Mouse (Mus musculus): Measurements from ENCODE around the gene Pard3b. TPM values are rescaled to one million over a fixed set of nuclear protein-coding genes. Genes with fewer than 3 reads are reported as not detected.
"Not testable (repeated sequence)": the region's sequence is repeated elsewhere in the genome, so short reads cannot be mapped to it uniquely, and the experiment has no call there.

Gene Pard3b
- polyA plus RNA-seq, 1 experiment from 2014 or later, result 25.5 TPM

GRCm38 (mm10) chr1:62566596-62566995 is 928.0 kb downstream of the Pard3b start:
- H3K4me2 ChIP-seq (replicated peaks), result no peak overlapping the region
- no peak for ATAC-seq (ENCODE audit: insufficient number of reproducible peaks, insufficient read depth, low FRiP score, low TSS enrichment)
- no peaks in the 10 kb centered on the region for H3K27me3 ChIP-seq
- peaks cover 21% of the 10 kb centered on the region for H3K4me1 ChIP-seq
- no peak overlapping the region for H3K27ac ChIP-seq
- WGBS, result 19% methylated on average over 4 of the region's 4 CpGs
- no peaks in the 10 kb centered on the region for H3K36me3 ChIP-seq
- no peak overlapping the region for H3K4me3 ChIP-seq
- H3K9ac ChIP-seq, result no peak overlapping the region
- no peaks in the 10 kb centered on the region for H3K9me3 ChIP-seq

- peaks cover 5% of the 10 kb centered on the region; the same call in 1 of the 2 replicates for H3K4me1 ChIP-seq
- no peak for ATAC-seq (ENCODE audit: insufficient number of reproducible peaks, insufficient read depth, low FRiP score, low TSS enrichment)
- H3K4me3 ChIP-seq, result no peak overlapping the region
- no peaks in the 10 kb centered on the region for H3K9me3 ChIP-seq
- H3K27ac ChIP-seq, result no peak overlapping the region
- no peaks in the 10 kb centered on the region for H3K36me3 ChIP-seq
- no peak overlapping the region for H3K9ac ChIP-seq
- no peak overlapping the region for H3K4me2 ChIP-seq (replicated peaks)
- 76% methylated on average over 3 of the region's 3 CpGs for WGBS
- H3K27me3 ChIP-seq, result no peaks in the 10 kb centered on the region
Measured at GRCm38 (mm10) chr1:62576939-62577590, 938.4 kb downstream of the Pard3b start.

GRCm38 (mm10) chr1:62579024-62579765 is 940.6 kb downstream of the Pard3b start:
- 63% methylated on average over 7 of the region's 7 CpGs for WGBS
- Histone ChIP-seq H3K4me1 (peaks cover 5% of the 10 kb centered on the region; the same call in 1 of the 2 replicates), H3K9ac (no peak overlapping the region), H3K4me2 (replicated peaks) (no peak overlapping the region), H3K9me3 (no peaks in the 10 kb centered on the region), H3K27me3 (no peaks in the 10 kb centered on the region), H3K27ac (no peak overlapping the region), H3K4me3 (no peak overlapping the region), H3K36me3 (no peaks in the 10 kb centered on the region)
- ATAC-seq (ENCODE audit: insufficient number of reproducible peaks, insufficient read depth, low FRiP score, low TSS enrichment), result no peak

- Histone ChIP-seq H3K9me3 (no peaks in the 10 kb centered on the region), H3K27ac (no peak overlapping the region), H3K4me3 (no peak overlapping the region), H3K4me2 (replicated peaks) (no peak overlapping the region), H3K36me3 (no peaks in the 10 kb centered on the region), H3K9ac (no peak overlapping the region), H3K27me3 (no peaks in the 10 kb centered on the region), H3K4me1 (peaks cover 9% of the 10 kb centered on the region; the same call in 1 of the 2 replicates)
- 32% methylated on average over 4 of the region's 4 CpGs for WGBS
- ATAC-seq (ENCODE audit: insufficient number of reproducible peaks, insufficient read depth, low FRiP score, low TSS enrichment), result no peak
Measured at GRCm38 (mm10) chr1:62580314-62580935, 941.8 kb downstream of the Pard3b start.

- H3K9ac ChIP-seq, result no peak overlapping the region
- WGBS, result 82% methylated on average over 4 of the region's 4 CpGs
- H3K9me3 ChIP-seq, result no peaks in the 10 kb centered on the region
- H3K36me3 ChIP-seq, result no peaks in the 10 kb centered on the region
- H3K27ac ChIP-seq, result no peak overlapping the region
- H3K4me1 ChIP-seq, result peaks cover 9% of the 10 kb centered on the region; the same call in 1 of the 2 replicates
- no peaks in the 10 kb centered on the region for H3K27me3 ChIP-seq
- H3K4me2 ChIP-seq (replicated peaks), result no peak overlapping the region
- no peak overlapping the region for H3K4me3 ChIP-seq
- no peak for ATAC-seq (ENCODE audit: insufficient number of reproducible peaks, insufficient read depth, low FRiP score, low TSS enrichment)
Measured at GRCm38 (mm10) chr1:62582476-62582875, 943.9 kb downstream of the Pard3b start.

- no peaks in the 10 kb centered on the region for H3K27me3 ChIP-seq
- H3K9ac ChIP-seq, result no peak overlapping the region
- peaks cover 32% of the 10 kb centered on the region for H3K4me1 ChIP-seq
- no peak overlapping the region for H3K4me2 ChIP-seq (replicated peaks)
- H3K9me3 ChIP-seq, result no peaks in the 10 kb centered on the region
- WGBS, result 93% methylated on average over 6 of the region's 6 CpGs
- ATAC-seq (ENCODE audit: insufficient number of reproducible peaks, insufficient read depth, low FRiP score, low TSS enrichment), result no peak
- H3K4me3 ChIP-seq, result no peak overlapping the region
- no peaks in the 10 kb centered on the region for H3K36me3 ChIP-seq
- no peak overlapping the region for H3K27ac ChIP-seq
Measured at GRCm38 (mm10) chr1:62587536-62587935, 948.9 kb downstream of the Pard3b start.

GRCm38 (mm10) chr1:62591296-62592031 is 952.8 kb downstream of the Pard3b start:
- 41% methylated on average over 6 of the region's 6 CpGs for WGBS

GRCm38 (mm10) chr1:62595401-62595800 is 956.8 kb downstream of the Pard3b start:
- no peak for ATAC-seq (ENCODE audit: insufficient number of reproducible peaks, insufficient read depth, low FRiP score, low TSS enrichment)
- H3K4me1 ChIP-seq, result peaks cover 16% of the 10 kb centered on the region
- WGBS, result 78% methylated on average over 3 of the region's 3 CpGs
- no peak overlapping the region for H3K27ac ChIP-seq
- no peak overlapping the region for H3K9ac ChIP-seq
- H3K36me3 ChIP-seq, result no peaks in the 10 kb centered on the region
- no peak overlapping the region for H3K4me3 ChIP-seq
- H3K27me3 ChIP-seq, result no peaks in the 10 kb centered on the region
- H3K4me2 ChIP-seq (replicated peaks), result no peak overlapping the region
- H3K9me3 ChIP-seq, result no peaks in the 10 kb centered on the region

More at GRCm38 (mm10) chr1:62591296-62592031, 952.8 kb downstream of the Pard3b start:
- H3K27me3 ChIP-seq, result no peaks in the 10 kb centered on the region
- no peaks in the 10 kb centered on the region for H3K9me3 ChIP-seq
- H3K9ac ChIP-seq, result no peak overlapping the region
- H3K4me3 ChIP-seq, result no peak overlapping the region
- no peak overlapping the region for H3K27ac ChIP-seq
- no peak overlapping the region for H3K4me2 ChIP-seq (replicated peaks)
- peaks cover 28% of the 10 kb centered on the region for H3K4me1 ChIP-seq
- ATAC-seq (ENCODE audit: insufficient number of reproducible peaks, insufficient read depth, low FRiP score, low TSS enrichment), result peak; percentile 59
- no peaks in the 10 kb centered on the region for H3K36me3 ChIP-seq

GRCm38 (mm10) chr1:62597751-62598400 is 959.3 kb downstream of the Pard3b start:
- H3K4me1 ChIP-seq, result no peaks in the 10 kb centered on the region
- ATAC-seq (ENCODE audit: insufficient number of reproducible peaks, insufficient read depth, low FRiP score, low TSS enrichment), result no peak
- no peak overlapping the region for H3K4me3 ChIP-seq
- WGBS, result 90% methylated on average over 5 of the region's 5 CpGs
- no peaks in the 10 kb centered on the region for H3K9me3 ChIP-seq
- H3K4me2 ChIP-seq (replicated peaks), result no peak overlapping the region
- H3K27me3 ChIP-seq, result no peaks in the 10 kb centered on the region
- H3K27ac ChIP-seq, result no peak overlapping the region
- no peaks in the 10 kb centered on the region for H3K36me3 ChIP-seq
- no peak overlapping the region for H3K9ac ChIP-seq

- no peaks in the 10 kb centered on the region for H3K27me3 ChIP-seq
- no peaks in the 10 kb centered on the region for H3K36me3 ChIP-seq
- WGBS, result 88% methylated on average over 5 of the region's 5 CpGs
- no peaks in the 10 kb centered on the region for H3K4me1 ChIP-seq
- no peak overlapping the region for H3K4me2 ChIP-seq (replicated peaks)
- no peaks in the 10 kb centered on the region for H3K9me3 ChIP-seq
- no peak overlapping the region for H3K9ac ChIP-seq
- ATAC-seq (ENCODE audit: insufficient number of reproducible peaks, insufficient read depth, low FRiP score, low TSS enrichment), result no peak
- H3K4me3 ChIP-seq, result no peak overlapping the region
- no peak overlapping the region for H3K27ac ChIP-seq
Measured at GRCm38 (mm10) chr1:62598551-62598950, 959.9 kb downstream of the Pard3b start.

GRCm38 (mm10) chr1:62604644-62605043 is 966.0 kb downstream of the Pard3b start:
- not testable (repeated sequence) for H3K4me1 ChIP-seq; H3K9me3 ChIP-seq; H3K4me3 ChIP-seq; ATAC-seq (ENCODE audit: insufficient number of reproducible peaks, insufficient read depth, low FRiP score, low TSS enrichment); H3K9ac ChIP-seq; H3K27ac ChIP-seq; H3K36me3 ChIP-seq; H3K27me3 ChIP-seq; H3K4me2 ChIP-seq (replicated peaks)
- WGBS, result 82% methylated on average over 1 of the region's 1 CpGs

All from embryonic facial prominence, embryonic 12.5 days (tissue).